18 mouse cellular contexts compared by ENCODE assay signal in genomic region chr2:141234724-141235453, GRCm38 (mm10).
A peak's percentile ranks its signal among the peaks of the same experiment; 100 is the strongest.
DNase-seq lines count a peak whose midpoint lies in the region; ATAC-seq and TF ChIP-seq lines count a peak whose summit lies in the region.
"Had no signal": no experiment of that assay in that cellular context is flagged by ENCODE, and none has a peak within 500 bp of the region (broad histone marks: within the 10 kb centered on the region; RNA-seq: fewer than 3 reads in every experiment).

No protein-coding gene starts in this region.

- peak overlapping the region; percentile 40; the same call in 1 of the 2 replicates for H3K27ac ChIP-seq in hindbrain, embryonic 10.5 days
- no peak overlapping the region for H3K27ac ChIP-seq in hindbrain, embryonic 14.5 days
- peak overlapping the region; percentile 80 for H3K27ac ChIP-seq in limb, embryonic 10.5 days
- H3K27ac ChIP-seq in stomach, postnatal 0 days (replicated peaks), result no peak overlapping the region
- no peak overlapping the region; the same call in 1 of the 2 replicates for H3K27ac ChIP-seq in heart, embryonic 11.5 days (ENCODE audit: low read depth, low read length)
- H3K27ac ChIP-seq: heart, adult 2 months; intestine, embryonic 15.5 days; stomach, embryonic 15.5 days had no signal

- ATAC-seq in hindbrain, embryonic 14.5 days (ENCODE audit: low FRiP score), result no peak
- no peak for ATAC-seq in stomach, postnatal 0 days (ENCODE audit: low FRiP score, low TSS enrichment)
- ATAC-seq in heart, embryonic 11.5 days (replicated peaks; ENCODE audit: insufficient number of reproducible peaks, low FRiP score, low TSS enrichment), result no peak
- no peak for ATAC-seq in megakaryocyte progenitor cell, adult 5-6 weeks (replicated peaks; ENCODE audit: poor library complexity)
- ATAC-seq: activated CD4-positive, CD25-positive, alpha-beta regulatory T cell, adult 4 months; intestine, embryonic 15.5 days had no signal

- no peaks in the 10 kb centered on the region for H3K9me3 ChIP-seq in hindbrain, embryonic 10.5 days
- no peaks in the 10 kb centered on the region for H3K9me3 ChIP-seq in hindbrain, embryonic 14.5 days (ENCODE audit: control insufficient read depth, low read length)
- H3K9me3 ChIP-seq in limb, embryonic 10.5 days (replicated peaks), result no peaks in the 10 kb centered on the region
- no peaks in the 10 kb centered on the region for H3K9me3 ChIP-seq in stomach, postnatal 0 days (ENCODE audit: control insufficient read depth, low read length)
- H3K9me3 ChIP-seq in heart, embryonic 11.5 days (replicated peaks; ENCODE audit: control insufficient read depth, low read length), result no peaks in the 10 kb centered on the region
- H3K9me3 ChIP-seq: intestine, embryonic 15.5 days; stomach, embryonic 15.5 days had no signal

- H3K4me2 ChIP-seq in hindbrain, embryonic 14.5 days (replicated peaks), result no peak overlapping the region
- no peak overlapping the region for H3K4me2 ChIP-seq in stomach, postnatal 0 days (replicated peaks; ENCODE audit: low read depth)
- no peak overlapping the region for H3K4me2 ChIP-seq in heart, embryonic 11.5 days
- H3K4me2 ChIP-seq: intestine, embryonic 15.5 days; stomach, embryonic 15.5 days had no signal

- WGBS in hindbrain, embryonic 10.5 days, result 42% methylated on average over 5 of the region's 5 CpGs
- 48% methylated on average over 5 of the region's 5 CpGs for WGBS in hindbrain, embryonic 14.5 days
- 6% methylated on average over 5 of the region's 5 CpGs for WGBS in limb, embryonic 10.5 days
- 42% methylated on average over 5 of the region's 5 CpGs for WGBS in stomach, postnatal 0 days
- 28% methylated on average over 5 of the region's 5 CpGs for WGBS in heart, embryonic 11.5 days (ENCODE audit: insufficient replicate concordance)

- no peak overlapping the region for H3K9ac ChIP-seq in hindbrain, embryonic 14.5 days
- no peak overlapping the region for H3K9ac ChIP-seq in stomach, postnatal 0 days (ENCODE audit: low read length)
- H3K9ac ChIP-seq in heart, embryonic 11.5 days (ENCODE audit: low read depth, low read length), result no peak overlapping the region
- H3K9ac ChIP-seq: intestine, embryonic 15.5 days; stomach, embryonic 15.5 days had no signal

- no peak for TF ChIP-seq EP300 in stomach, postnatal 0 days (optimal IDR thresholded peaks at IDR 0.05)

- no peaks in the 10 kb centered on the region for H3K27me3 ChIP-seq in hindbrain, embryonic 10.5 days (ENCODE audit: insufficient read depth, poor library complexity, severe bottlenecking)
- no peaks in the 10 kb centered on the region for H3K27me3 ChIP-seq in hindbrain, embryonic 14.5 days (ENCODE audit: control insufficient read depth, insufficient read depth, low read length)
- H3K27me3 ChIP-seq in limb, embryonic 10.5 days (ENCODE audit: low read depth, poor library complexity, severe bottlenecking), result no peaks in the 10 kb centered on the region
- H3K27me3 ChIP-seq in stomach, postnatal 0 days (ENCODE audit: control insufficient read depth, insufficient read depth, low read length), result no peaks in the 10 kb centered on the region
- H3K27me3 ChIP-seq in heart, embryonic 11.5 days (ENCODE audit: control insufficient read depth, insufficient read depth, low read length), result no peaks in the 10 kb centered on the region
- H3K27me3 ChIP-seq: intestine, embryonic 15.5 days; stomach, embryonic 15.5 days had no signal

- H3K4me1 ChIP-seq in hindbrain, embryonic 10.5 days (replicated peaks), result peaks cover 11% of the 10 kb centered on the region
- peaks cover 11% of the 10 kb centered on the region; the same call in 1 of the 2 replicates for H3K4me1 ChIP-seq in hindbrain, embryonic 14.5 days (replicated peaks; ENCODE audit: control insufficient read depth, insufficient read depth, low read length)
- H3K4me1 ChIP-seq in limb, embryonic 10.5 days, result peaks cover 43% of the 10 kb centered on the region
- H3K4me1 ChIP-seq in stomach, postnatal 0 days (replicated peaks; ENCODE audit: control insufficient read depth, insufficient read depth), result no peaks in the 10 kb centered on the region
- peaks cover 8% of the 10 kb centered on the region for H3K4me1 ChIP-seq in heart, embryonic 11.5 days (ENCODE audit: control insufficient read depth, insufficient read depth, low read length)
- H3K4me1 ChIP-seq: intestine, embryonic 15.5 days; stomach, embryonic 15.5 days had no signal

- no peak overlapping the region for H3K4me3 ChIP-seq in hindbrain, embryonic 10.5 days
- H3K4me3 ChIP-seq in hindbrain, embryonic 14.5 days (replicated peaks; ENCODE audit: low read length), result no peak overlapping the region
- H3K4me3 ChIP-seq in limb, embryonic 10.5 days, result no peak overlapping the region
- H3K4me3 ChIP-seq in stomach, postnatal 0 days (ENCODE audit: low read depth, low read length), result no peak overlapping the region
- H3K4me3 ChIP-seq in heart, embryonic 11.5 days (ENCODE audit: low read depth, low read length), result no peak overlapping the region
- H3K4me3 ChIP-seq: heart, adult 2 months; intestine, embryonic 15.5 days; stomach, embryonic 15.5 days had no signal

- no peaks in the 10 kb centered on the region for H3K36me3 ChIP-seq in hindbrain, embryonic 10.5 days
- no peaks in the 10 kb centered on the region for H3K36me3 ChIP-seq in hindbrain, embryonic 14.5 days (replicated peaks; ENCODE audit: control insufficient read depth, insufficient read depth)
- no peaks in the 10 kb centered on the region for H3K36me3 ChIP-seq in limb, embryonic 10.5 days
- no peaks in the 10 kb centered on the region for H3K36me3 ChIP-seq in stomach, postnatal 0 days (ENCODE audit: control insufficient read depth, insufficient read depth, low read length)
- no peaks in the 10 kb centered on the region for H3K36me3 ChIP-seq in heart, embryonic 11.5 days (ENCODE audit: control insufficient read depth, insufficient read depth, low read length)
- H3K36me3 ChIP-seq: G1E; intestine, embryonic 15.5 days; stomach, embryonic 15.5 days had no signal

- peak; percentile 36 for TF ChIP-seq CTCF in stomach, postnatal 0 days (IDR thresholded peaks at IDR 0.05; ENCODE audit: low read depth)

- DNase-seq in hindbrain, embryonic 10.5 days (ENCODE audit: low spot score), result no peak
- no peak for DNase-seq in hindbrain, embryonic 14.5 days (ENCODE audit: low spot score)
- DNase-seq in ovary, postnatal 36 days (ENCODE audit: low spot score), result peak; percentile 3
- DNase-seq in ovary, adult 18-20 months (ENCODE audit: low spot score), result no peak
- peak; percentile 53 for DNase-seq in limb, embryonic 10.5 days (ENCODE audit: low spot score)
- peak; percentile 15 for DNase-seq in stomach, postnatal 0 days (ENCODE audit: low spot score)
- DNase-seq: cerebellum, adult 18-20 months; heart, adult 2 months; heart, postnatal 36 days; liver; right cerebral cortex, postnatal 25 days; thymus, postnatal 25 days had no signal

Comparison
In these comparisons a context has a peak if more than half of its experiments do, and no peak if none do; other contexts are left out.
1. DNase-seq: peak in ovary, postnatal 36 days (single experiment), limb, embryonic 10.5 days (single experiment) and stomach, postnatal 0 days (single experiment); none in hindbrain, embryonic 10.5 days (single experiment), hindbrain, embryonic 14.5 days (single experiment) and ovary, adult 18-20 months (single experiment).
2. H3K27ac ChIP-seq: peak in hindbrain, embryonic 10.5 days (single experiment) and limb, embryonic 10.5 days (single experiment); none in hindbrain, embryonic 14.5 days (single experiment), stomach, postnatal 0 days (single experiment) and heart, embryonic 11.5 days (single experiment).